Mouse (Mus musculus) embryonic facial prominence, embryonic 14.5 days (tissue): ENCODE measurements around the gene Taldo1. TPM values are rescaled to one million over a fixed set of nuclear protein-coding genes. Genes with fewer than 3 reads are reported as not detected.
A peak's percentile ranks its signal among the peaks of the same experiment; 100 is the strongest.
"Not testable (repeated sequence)": the region's sequence is repeated elsewhere in the genome, so short reads cannot be mapped to it uniquely, and the experiment has no call there.

Experiments
- ATAC-seq: fragments of 200-750 bp; cut with Nextera tagmentation; 2 replicates; pipeline ENCODE4 v1.8.0; 2017; ENCODE audit warnings: low read depth, moderate number of reproducible peaks, moderate TSS enrichment
- DNase-seq: peaks from one replicate; pipeline ENCODE4 v3.0.0-alpha.2; 2015; ENCODE audit warnings: low spot score
- H3K27ac ChIP-seq: fragments of 300-500 bp; sonication (generic); replicated peaks from 2 replicates; pipeline ENCODE4 v1.5.1; 2014; ENCODE audit warnings: low read depth, mild to moderate bottlenecking, low read length, moderate library complexity
- H3K27me3 ChIP-seq: fragments of 300-500 bp; sonication (generic); replicated peaks from 2 replicates; pipeline ENCODE4 v1.6.1; 2014; ENCODE audit warnings: low read length; ENCODE audit not compliant: control insufficient read depth, insufficient read depth
- H3K36me3 ChIP-seq: fragments of 300-500 bp; sonication (generic); 2 replicates; pipeline ENCODE4 v1.6.1; 2014; ENCODE audit warnings: low read length, mixed read lengths; ENCODE audit not compliant: control insufficient read depth, insufficient read depth
- H3K4me1 ChIP-seq: fragments of 300-500 bp; sonication (generic); 2 replicates; pipeline ENCODE4 v1.6.1; 2014; ENCODE audit warnings: antibody characterized with exemption, low read length; ENCODE audit not compliant: control insufficient read depth, insufficient read depth
- H3K4me2 ChIP-seq: fragments of 300-500 bp; sonication (generic); 2 replicates; pipeline ENCODE4 v1.6.1; 2014; ENCODE audit warnings: low read depth, mild to moderate bottlenecking, low read length, moderate library complexity, mixed read lengths
- H3K4me3 ChIP-seq: fragments of 300-500 bp; sonication (generic); 2 replicates; pipeline ENCODE4 v1.5.1; 2014; ENCODE audit warnings: low read depth, mild to moderate bottlenecking, low read length
- H3K9ac ChIP-seq: fragments of 300-500 bp; sonication (generic); 2 replicates; pipeline ENCODE4 v1.6.1; 2014; ENCODE audit warnings: low read depth, mild to moderate bottlenecking, low read length, moderate library complexity, mixed read lengths
- H3K9me3 ChIP-seq: fragments of 300-500 bp; sonication (generic); 2 replicates; pipeline ENCODE4 v1.6.1; 2016; ENCODE audit warnings: low read length; ENCODE audit not compliant: control insufficient read depth
- WGBS: fragments of 180-500 bp; shearing (Covaris S2); extraction: QIAGEN DNeasy Blood & Tissue Kit; methylation state at CpG from one replicate; pipeline ENCODE4 v1.1.7; 2014; 5-methylcytosine and 5-hydroxymethylcytosine counted together
- polyA plus RNA-seq: library from polyadenylated mRNA; unstranded; fragments of >200 nt; fragmentation: Nextera tagmentation; extraction: Ambion mirVana; gene quantifications from 2 replicates; pipeline ENCODE4 v1.2.1, GENCODE M21; 2014

Taldo1 gene
- polyA plus RNA-seq, 1 experiment from 2014 or later = 248 TPM

- not testable (repeated sequence) for H3K9ac ChIP-seq, H3K4me3 ChIP-seq, H3K9me3 ChIP-seq, DNase-seq, H3K27ac ChIP-seq, ATAC-seq, H3K27me3 ChIP-seq
- 84% methylated on average over 3 of the region's 3 CpGs for WGBS
- peaks cover 38% of the 10 kb centered on the region for H3K36me3 ChIP-seq
- peaks cover 23% of the 10 kb centered on the region for H3K4me1 ChIP-seq
- H3K4me2 ChIP-seq = peak overlapping the region; percentile 91; the same call in 1 of the 2 replicates
Observed at GRCm38 (mm10) chr7:141446374-141446773, 54.4 kb downstream of the Taldo1 start.

- peak within 1 kb of the TSS; percentile 86 for H3K27ac ChIP-seq
- peak within 1 kb of the TSS; percentile 85 for H3K4me3 ChIP-seq
- H3K9me3 ChIP-seq = no peaks in the 10 kb centered on the region
- WGBS = under 1% methylated on average over 41 of the region's 63 CpGs
- peaks cover 40% of the 10 kb centered on the region for H3K36me3 ChIP-seq
- H3K4me2 ChIP-seq = peak within 1 kb of the TSS; percentile 91
- no peaks in the 10 kb centered on the region for H3K27me3 ChIP-seq
- DNase-seq (peak; percentile 99), ATAC-seq (peak; percentile 92)
- peaks cover 21% of the 10 kb centered on the region for H3K4me1 ChIP-seq
- H3K9ac ChIP-seq = peak within 1 kb of the TSS; percentile 93
Observed at GRCm38 (mm10) chr7:141447110-141447991, 55.4 kb downstream of the Taldo1 start, which contains the start of gene Rplp2. TSS of gene Rplp2 (plus strand) at chr7:141447370.

- H3K27me3 ChIP-seq = no peaks in the 10 kb centered on the region
- peaks cover 41% of the 10 kb centered on the region for H3K36me3 ChIP-seq
- DNase-seq = no peak
- H3K9ac ChIP-seq = no peak overlapping the region
- no peak overlapping the region for H3K4me3 ChIP-seq
- H3K9me3 ChIP-seq = no peaks in the 10 kb centered on the region
- no peak for ATAC-seq
- peaks cover 12% of the 10 kb centered on the region for H3K4me1 ChIP-seq
- H3K27ac ChIP-seq = no peak overlapping the region
- H3K4me2 ChIP-seq = no peak overlapping the region
Observed at GRCm38 (mm10) chr7:141451928-141452327, 59.9 kb downstream of the Taldo1 start.

Other genes with a start within 250 kb of the Taldo1 start
- gene Rnh1, start 219.3 kb upstream of the Taldo1 start, polyA plus RNA-seq = 160 and 166 TPM in 2 replicates
- gene Hras, start 198.2 kb upstream of the Taldo1 start, polyA plus RNA-seq = 122 and 142 TPM in 2 replicates
- 6.0 and 7.2 TPM in 2 replicates for gene Lrrc56, start 198.0 kb upstream of the Taldo1 start, polyA plus RNA-seq
- 1.3 and 1.5 TPM in 2 replicates for gene Lmntd2, start 178.1 kb upstream of the Taldo1 start, polyA plus RNA-seq
- 26.7 and 30.2 TPM in 2 replicates for gene Rassf7, start 176.3 kb upstream of the Taldo1 start, polyA plus RNA-seq
- gene Phrf1, start 163.4 kb upstream of the Taldo1 start, polyA plus RNA-seq = 59.8 and 62.7 TPM in 2 replicates
- 2.3 and 2.4 TPM in 2 replicates for gene Irf7, start 125.7 kb upstream of the Taldo1 start, polyA plus RNA-seq
- 0.21 TPM in 1 of 2 replicates, not detected in the other for gene Cdhr5, start 115.4 kb upstream of the Taldo1 start, polyA plus RNA-seq
- 9.9 and 13.8 TPM in 2 replicates for gene Sct, start 113.1 kb upstream of the Taldo1 start, polyA plus RNA-seq
- gene Drd4, start 100.2 kb upstream of the Taldo1 start, polyA plus RNA-seq = 0.81 and 1.3 TPM in 2 replicates
- gene Deaf1, start 64.5 kb upstream of the Taldo1 start, polyA plus RNA-seq = 72.7 and 82.7 TPM in 2 replicates
- 21.1 and 27.7 TPM in 2 replicates for gene Tmem80, start 64.5 kb upstream of the Taldo1 start, polyA plus RNA-seq
- gene Eps8l2, start 53.3 kb upstream of the Taldo1 start, polyA plus RNA-seq = 12.0 and 13.6 TPM in 2 replicates
- gene Gatd1, start 21.9 kb downstream of the Taldo1 start, polyA plus RNA-seq = 37.1 and 51.1 TPM in 2 replicates
- 2.8 and 4.5 TPM in 2 replicates for gene Cend1, start 37.3 kb downstream of the Taldo1 start, polyA plus RNA-seq
- gene Slc25a22, start 45.7 kb downstream of the Taldo1 start, polyA plus RNA-seq = 29.1 and 30.7 TPM in 2 replicates
- 7.1 and 7.4 TPM in 2 replicates for gene Pidd1, start 51.8 kb downstream of the Taldo1 start, polyA plus RNA-seq
- gene Rplp2, start 55.2 kb downstream of the Taldo1 start, polyA plus RNA-seq = 1,283 and 1,386 TPM in 2 replicates
- 16.9 and 20.4 TPM in 2 replicates for gene Pnpla2, start 63.0 kb downstream of the Taldo1 start, polyA plus RNA-seq
- 6.6 and 10.3 TPM in 2 replicates for gene Cracr2b, start 68.9 kb downstream of the Taldo1 start, polyA plus RNA-seq
- gene Cd151, start 75.2 kb downstream of the Taldo1 start, polyA plus RNA-seq = 54.9 and 60.7 TPM in 2 replicates
- 59.3 and 65.2 TPM in 2 replicates for gene Polr2l, start 82.9 kb downstream of the Taldo1 start, polyA plus RNA-seq
- gene Tspan4, start 83.0 kb downstream of the Taldo1 start, polyA plus RNA-seq = 85.1 and 86.2 TPM in 2 replicates
- gene Chid1, start 147.7 kb downstream of the Taldo1 start, polyA plus RNA-seq = 47.4 and 47.9 TPM in 2 replicates
- gene Ap2a2, start 170.0 kb downstream of the Taldo1 start, polyA plus RNA-seq = 68.0 and 73.8 TPM in 2 replicates